Mouse (Mus musculus) heart, postnatal 10 days (tissue): ENCODE measurements around the gene Fyn. TPM values are rescaled to one million over a fixed set of nuclear protein-coding genes. Genes with fewer than 3 reads are reported as not detected.

Source experiments
- DNase-seq, 2 experiments: peaks; one replicate each; pipeline ENCODE4 v3.0.0; 2021
- intact Hi-C: fragments of 180-260 bp; cut with DNase I; formaldehyde crosslinking; loops from one replicate; pipeline ENCODE4 v1.15.1; 2025
- total RNA-seq, 2 experiments: library from RNA; stranded (reverse); gene quantifications; 2 replicates each; pipeline ENCODE4 v1.2.3; 2021

Gene Fyn
- total RNA-seq, 2 experiments from 2014 or later: 52.2 to 55.5 TPM

- intact Hi-C loops: loop anchor here (5.0 kb wide), 1 partner anchor 90 kb away; no protein-coding TSS in a partner anchor
- no peak for DNase-seq
Observed at GRCm38 (mm10) chr10:39462711-39463110, 94.1 kb downstream of the Fyn start.

GRCm38 (mm10) chr10:39464383-39464782 is 95.7 kb downstream of the Fyn start:
- no peak for DNase-seq
- intact Hi-C loops: loop anchor here (5.0 kb wide), 1 partner anchor 92 kb away; no protein-coding TSS in a partner anchor

GRCm38 (mm10) chr10:39467317-39467716 is 98.7 kb downstream of the Fyn start:
- intact Hi-C loops: no loop called here

GRCm38 (mm10) chr10:39467821-39468220 is 99.2 kb downstream of the Fyn start:
- no peak for DNase-seq

More at GRCm38 (mm10) chr10:39467317-39467716, 98.7 kb downstream of the Fyn start:
- peak; percentile 86 to 87 for DNase-seq

GRCm38 (mm10) chr10:39468576-39468975 is 99.9 kb downstream of the Fyn start:
- intact Hi-C loops: no loop called here
- DNase-seq: no peak

More at GRCm38 (mm10) chr10:39467821-39468220, 99.2 kb downstream of the Fyn start:
- intact Hi-C loops: no loop called here

- intact Hi-C loops: no loop called here
- no peak for DNase-seq
Observed at GRCm38 (mm10) chr10:39469341-39469740, 100.7 kb downstream of the Fyn start.

GRCm38 (mm10) chr10:39470321-39470720 is 101.7 kb downstream of the Fyn start:
- intact Hi-C loops: no loop called here
- peak; percentile 67 to 72 for DNase-seq

- intact Hi-C loops: no loop called here
- no peak for DNase-seq
Observed at GRCm38 (mm10) chr10:39471040-39471713, 102.5 kb downstream of the Fyn start.

- DNase-seq: no peak
- intact Hi-C loops: no loop called here
Observed at GRCm38 (mm10) chr10:39471714-39472531, 103.3 kb downstream of the Fyn start.

- intact Hi-C loops: no loop called here
- no peak for DNase-seq
Observed at GRCm38 (mm10) chr10:39472923-39473322, 104.3 kb downstream of the Fyn start.

GRCm38 (mm10) chr10:39479361-39479760 is 110.7 kb downstream of the Fyn start:
- intact Hi-C loops: no loop called here
- no peak for DNase-seq

- DNase-seq: no peak
- intact Hi-C loops: no loop called here
Observed at GRCm38 (mm10) chr10:39484382-39484826, 115.7 kb downstream of the Fyn start.

GRCm38 (mm10) chr10:39484892-39485291 is 116.2 kb downstream of the Fyn start:
- no peak for DNase-seq
- intact Hi-C loops: no loop called here

- no peak for DNase-seq
- intact Hi-C loops: no loop called here
Observed at GRCm38 (mm10) chr10:39485939-39486338, 117.3 kb downstream of the Fyn start.

- no peak for DNase-seq
- intact Hi-C loops: no loop called here
Observed at GRCm38 (mm10) chr10:39486501-39487450, 118.1 kb downstream of the Fyn start.

GRCm38 (mm10) chr10:39487740-39488415 is 119.2 kb downstream of the Fyn start:
- intact Hi-C loops: no loop called here
- no peak for DNase-seq

- intact Hi-C loops: no loop called here
Observed at GRCm38 (mm10) chr10:39488542-39488941, 119.9 kb downstream of the Fyn start.

GRCm38 (mm10) chr10:39488956-39489355 is 120.3 kb downstream of the Fyn start:
- no peak for DNase-seq
- intact Hi-C loops: no loop called here

More at GRCm38 (mm10) chr10:39488542-39488941, 119.9 kb downstream of the Fyn start:
- no peak for DNase-seq

- intact Hi-C loops: no loop called here
- no peak for DNase-seq
Observed at GRCm38 (mm10) chr10:39490349-39491121, 121.9 kb downstream of the Fyn start.
